Mouse (Mus musculus) E14TG2a.4 (cell line): ENCODE results near the gene Ppp2r1b.

Experiments
- CTCF ChIP-seq: conservative IDR thresholded peaks from 2 replicates; pipeline ENCODE4 v1.5.1; 2014; ENCODE audit warnings: low read length
- NANOG ChIP-seq: IDR thresholded peaks from 2 replicates; pipeline ENCODE4 v1.6.1; 2014; ENCODE audit warnings: borderline replicate concordance, low read length, mixed read lengths

- TF ChIP-seq CTCF, result no peak
- no peak for TF ChIP-seq NANOG
These were observed 5.6 kb downstream of the Ppp2r1b start for GRCm38 (mm10) chr9:50850713-50851112.
